Mouse (Mus musculus) CH12.LX (cell line): ENCODE measurements around the gene Fam219b.

Experiments
- CHD1 ChIP-seq: IDR thresholded peaks from 2 replicates; pipeline ENCODE4 v1.6.1; 2012; ENCODE audit warnings: low read depth, low read length, improper control_type of control experiment, inconsistent platforms
- CTCF ChIP-seq, 2 experiments: IDR thresholded peaks in 1 of 2; conservative IDR thresholded peaks in 1 of 2; 2 replicates each; pipeline ENCODE4 v1.5.1; 2011 to 2012; ENCODE audit warnings: low read depth in 2 of 2, low read length in 2 of 2, improper control_type of control experiment in 1 of 2, inconsistent platforms in 1 of 2, mild to moderate bottlenecking in 1 of 2, moderate library complexity in 1 of 2
- E2F4 ChIP-seq: IDR thresholded peaks from 2 replicates; pipeline ENCODE4 v1.6.1; 2011; ENCODE audit warnings: low read depth, low read length, improper control_type of control experiment; ENCODE audit not compliant: insufficient replicate concordance
- ELF1 ChIP-seq: IDR thresholded peaks from 2 replicates; pipeline ENCODE4 v1.6.1; 2014; ENCODE audit warnings: low read depth, mild to moderate bottlenecking, inconsistent platforms, low read length, improper control_type of control experiment
- EP300 ChIP-seq: IDR thresholded peaks from 2 replicates; pipeline ENCODE4 v1.6.1; 2011; ENCODE audit warnings: low read length, improper control_type of control experiment
- ETS1 ChIP-seq: conservative IDR thresholded peaks from 2 replicates; pipeline ENCODE4 v1.6.1; 2012; ENCODE audit warnings: low read depth, mild to moderate bottlenecking, inconsistent platforms, low read length, improper control_type of control experiment, moderate library complexity
- IRF4 ChIP-seq: IDR thresholded peaks from 2 replicates; pipeline ENCODE4 v1.6.1; 2014; ENCODE audit warnings: low read depth, mild to moderate bottlenecking, inconsistent platforms, low read length, improper control_type of control experiment
- MAZ ChIP-seq: IDR thresholded peaks from 2 replicates; pipeline ENCODE4 v1.6.1; 2012; ENCODE audit warnings: low read depth, mild to moderate bottlenecking, inconsistent platforms, low read length, improper control_type of control experiment, moderate library complexity
- NELFE ChIP-seq: IDR thresholded peaks from 2 replicates; pipeline ENCODE4 v1.6.1; 2011; ENCODE audit warnings: low read depth, low read length, improper control_type of control experiment
- POLR2AphosphoS2 ChIP-seq: IDR thresholded peaks from 2 replicates; pipeline ENCODE4 v1.6.1; 2011; ENCODE audit warnings: low read depth, low read length, improper control_type of control experiment
- SMC3 ChIP-seq: IDR thresholded peaks from 2 replicates; pipeline ENCODE4 v1.6.1; 2011; ENCODE audit warnings: low read depth, low read length, improper control_type of control experiment
- USF2 ChIP-seq: conservative IDR thresholded peaks from 2 replicates; pipeline ENCODE4 v1.6.1; 2011; ENCODE audit warnings: low read depth, low read length, improper control_type of control experiment

GRCm38 (mm10) chr9:57504381-57504700 lies 33.0 kb upstream of the Fam219b start:
- TF ChIP-seq CTCF (conservative IDR thresholded peaks at IDR 0.05 in 1 of 2, IDR thresholded peaks at IDR 0.05 in 1 of 2; ENCODE audit: low read depth in 2 of 2, low read length in 2 of 2) (no peak), CHD1 (no peak), IRF4 (no peak), E2F4 (no peak), ELF1 (no peak), NELFE (no peak), MAZ (no peak), USF2 (no peak), EP300 (no peak), SMC3 (no peak), POLR2AphosphoS2 (no peak), ETS1 (no peak)
